Mouse (Mus musculus) cerebral cortex, adult 2 months (tissue): ENCODE measurements around the gene Ntf5.

Experiments used
- WGBS: fragments of 180-500 bp; shearing (Covaris S2); methylation state at CpG from one replicate; pipeline ENCODE4 v1.1.7; 2018; 5-methylcytosine and 5-hydroxymethylcytosine counted together

Ntf5 gene

DNA sequence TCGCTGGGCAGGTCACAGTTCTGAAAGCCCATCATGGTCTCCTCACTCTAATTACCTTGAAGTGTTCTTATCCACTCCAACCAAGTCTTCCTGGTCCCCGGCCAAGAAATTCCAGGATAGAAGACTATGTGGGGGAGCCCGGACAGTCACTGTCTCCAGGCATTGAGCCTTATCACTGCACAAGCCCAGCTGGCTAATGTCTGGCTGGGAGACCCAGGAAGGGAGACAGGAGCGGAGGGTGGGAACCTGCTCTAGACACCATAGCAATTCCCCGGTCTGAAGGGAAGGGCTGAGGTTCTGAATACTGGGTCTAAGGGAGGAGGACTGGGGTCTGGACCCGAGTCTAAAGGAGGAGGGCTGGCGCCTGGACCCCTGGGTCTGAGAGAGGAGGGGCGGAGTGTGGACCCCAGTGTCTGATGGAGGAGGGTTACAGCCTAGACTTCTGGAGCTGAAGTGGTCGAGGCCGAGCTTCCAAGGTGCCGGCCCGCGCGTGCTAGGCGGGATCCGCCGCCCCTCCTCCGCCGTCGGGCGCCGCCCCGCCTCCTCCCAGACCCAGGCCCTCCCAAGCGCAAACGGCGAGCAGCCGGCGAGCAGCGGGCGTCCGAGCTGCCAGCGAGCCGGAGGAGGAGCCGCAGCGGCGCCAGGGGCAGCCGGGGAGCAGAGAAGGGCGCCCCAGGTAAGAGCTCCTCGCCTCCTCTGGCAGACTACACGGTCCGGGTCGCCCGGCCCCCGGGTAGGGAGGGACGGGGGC is at the start of gene Ntf5:
Ntf5 (plus strand) TSS at position 583 of the 751 bp plus-strand sequence.
- 5% methylated on average over 45 of the region's 45 CpGs for WGBS

- WGBS: 77% methylated on average over 2 of the region's 2 CpGs
Observed at GRCm38 (mm10) chr7:45363983-45364382, 49.5 kb upstream of the Ntf5 start.

- WGBS: 3% methylated on average over 35 of the region's 35 CpGs
Observed at GRCm38 (mm10) chr7:45365742-45366651, 47.5 kb upstream of the Ntf5 start.

DNA sequence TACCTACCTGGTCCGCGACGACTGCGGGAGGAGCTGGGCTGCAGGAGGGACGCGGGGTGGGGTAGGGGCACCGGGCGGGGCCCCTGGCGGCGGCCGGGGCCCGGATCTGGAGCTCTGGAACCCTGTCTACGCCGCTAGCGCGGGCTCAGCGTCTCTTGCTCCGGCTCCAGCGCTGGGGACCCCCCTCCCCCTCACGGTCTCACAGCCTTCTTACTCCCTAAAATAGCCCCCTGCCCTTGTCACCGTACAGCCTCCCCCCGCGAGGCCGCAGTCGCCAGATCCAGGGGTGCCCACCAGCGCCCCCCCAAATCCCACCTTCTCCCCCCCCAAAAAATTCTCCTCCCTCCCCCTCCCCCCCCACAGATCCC is 46.9 kb upstream of the Ntf5 start, which contains the start of gene Ppfia3:
Ppfia3 (minus strand) TSS at position 368 of the 368 bp plus-strand sequence.
- 1% methylated on average over 25 of the region's 26 CpGs for WGBS

- WGBS: under 1% methylated on average over 70 of the region's 70 CpGs
Observed at GRCm38 (mm10) chr7:45367020-45367880, 46.2 kb upstream of the Ntf5 start.

DNA sequence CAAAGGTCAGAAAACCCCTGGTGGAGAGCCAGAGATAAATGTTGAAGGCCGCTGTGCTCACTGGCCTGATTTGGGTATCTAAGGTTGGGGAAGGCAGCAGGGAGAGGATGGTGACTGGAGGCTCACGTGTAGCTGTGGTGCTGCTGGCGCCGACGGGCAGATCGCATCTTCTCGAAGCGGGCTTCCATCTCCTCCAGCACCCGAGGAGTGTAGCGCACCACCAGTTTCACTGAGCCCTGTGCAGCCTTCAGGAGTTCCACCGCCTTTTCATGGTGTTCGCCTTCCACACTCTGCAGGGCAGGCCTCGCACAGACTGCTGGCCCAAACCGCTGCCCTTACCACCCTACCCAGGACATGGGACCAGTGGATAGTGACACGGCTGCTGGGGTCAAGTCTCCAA is 45.3 kb upstream of the Ntf5 start:
- 47% methylated on average over 15 of the region's 15 CpGs for WGBS

DNA sequence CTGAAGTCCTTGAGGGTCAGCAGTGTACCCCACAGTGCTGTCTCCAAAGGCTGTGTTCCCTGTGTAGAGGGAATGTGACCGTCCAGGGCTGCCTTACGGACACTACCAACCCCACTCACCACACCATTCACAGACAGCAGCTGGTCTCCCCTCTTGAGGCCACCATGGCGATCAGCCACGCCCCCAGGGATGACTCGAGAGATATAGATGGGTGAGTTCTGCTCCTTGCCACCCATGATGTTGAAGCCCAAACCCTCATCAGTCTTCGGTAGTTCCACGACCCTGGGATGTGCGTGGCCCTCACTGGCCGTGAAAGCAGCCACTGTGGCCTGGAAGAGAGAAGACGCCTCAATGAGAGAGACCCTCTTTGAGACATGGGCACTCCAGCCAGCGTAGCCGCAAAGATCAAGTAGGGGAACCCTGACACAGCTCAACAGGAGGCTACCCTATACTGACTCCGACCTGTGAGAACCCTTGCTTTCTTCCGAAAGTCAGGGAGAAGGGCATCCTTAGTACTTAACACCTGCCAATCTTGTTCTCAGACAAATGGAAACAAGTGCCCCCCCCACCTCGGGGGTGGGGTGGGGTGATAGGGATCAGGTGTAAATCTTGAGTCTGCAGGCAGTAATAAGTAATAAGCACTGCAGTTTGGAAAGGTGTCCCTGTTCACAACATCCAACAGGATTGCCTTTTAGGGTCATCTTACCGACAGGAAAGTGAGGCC is 44.3 kb upstream of the Ntf5 start:
- 59% methylated on average over 16 of the region's 16 CpGs for WGBS

- 4% methylated on average over 51 of the region's 52 CpGs for WGBS
Observed at GRCm38 (mm10) chr7:45369836-45370474, 43.5 kb upstream of the Ntf5 start.

DNA sequence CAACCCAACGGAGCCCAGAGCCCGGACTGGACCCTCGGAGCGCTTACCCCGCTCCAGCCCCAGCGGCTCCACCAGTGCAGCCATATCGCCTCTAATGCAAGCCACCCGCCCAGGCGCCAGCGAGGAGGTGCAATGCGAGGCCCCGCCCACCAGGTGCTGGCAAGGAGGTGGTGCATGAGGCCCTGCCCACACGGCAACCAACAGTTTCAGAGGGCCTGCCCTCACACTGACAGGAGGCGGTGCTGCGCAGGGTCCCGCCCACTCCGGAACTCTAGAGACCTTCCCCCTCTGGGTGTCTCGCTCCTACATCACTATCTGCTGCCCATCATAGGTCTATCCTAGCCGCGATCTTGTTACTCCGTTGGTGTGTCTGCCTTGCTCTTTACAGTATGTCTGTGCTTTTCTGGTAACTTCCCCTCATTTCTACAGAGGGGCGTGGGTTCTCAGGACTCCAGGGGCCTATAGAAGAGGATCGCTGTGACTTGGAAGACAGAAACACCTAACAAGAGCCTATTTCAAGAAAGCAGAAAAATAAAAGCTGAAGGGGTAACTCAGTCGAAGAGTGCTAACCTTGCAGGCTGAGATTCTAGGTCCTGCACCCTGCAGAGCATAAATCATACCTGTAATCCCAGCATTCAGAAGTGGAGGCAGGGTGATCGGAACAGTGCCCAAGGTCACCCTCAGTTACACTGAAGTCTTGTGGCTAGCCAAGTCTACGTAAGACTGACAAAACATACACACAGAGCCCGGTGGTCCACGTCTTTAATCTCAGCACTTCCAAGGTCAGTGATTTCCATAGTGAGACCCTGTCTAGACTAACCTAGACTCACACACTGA is 42.8 kb upstream of the Ntf5 start, which contains the start of gene Lin7b:
Lin7b (minus strand) TSS at position 109 of the 837 bp plus-strand sequence.
- 10% methylated on average over 28 of the region's 28 CpGs for WGBS

DNA sequence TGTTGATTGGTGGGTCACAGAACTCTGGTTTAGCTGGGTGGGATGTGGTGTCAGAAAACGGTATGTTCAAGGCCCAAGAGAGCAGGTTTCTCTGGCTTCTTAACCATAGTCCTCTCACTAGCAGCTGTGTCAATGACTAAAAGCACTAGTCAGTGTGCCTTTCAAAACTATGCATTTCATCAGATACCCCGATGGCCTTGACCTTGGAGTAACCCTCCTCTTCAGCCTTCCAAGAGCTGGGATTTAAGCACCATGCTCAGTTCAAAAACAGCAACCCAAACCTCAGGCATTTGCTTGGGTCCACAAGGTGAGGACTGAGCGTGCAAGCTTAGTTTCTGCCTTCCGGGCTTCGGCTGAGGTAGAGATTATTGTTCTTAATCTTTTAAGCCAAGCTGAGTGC is 41.1 kb upstream of the Ntf5 start:
- 81% methylated on average over 5 of the region's 5 CpGs for WGBS

DNA sequence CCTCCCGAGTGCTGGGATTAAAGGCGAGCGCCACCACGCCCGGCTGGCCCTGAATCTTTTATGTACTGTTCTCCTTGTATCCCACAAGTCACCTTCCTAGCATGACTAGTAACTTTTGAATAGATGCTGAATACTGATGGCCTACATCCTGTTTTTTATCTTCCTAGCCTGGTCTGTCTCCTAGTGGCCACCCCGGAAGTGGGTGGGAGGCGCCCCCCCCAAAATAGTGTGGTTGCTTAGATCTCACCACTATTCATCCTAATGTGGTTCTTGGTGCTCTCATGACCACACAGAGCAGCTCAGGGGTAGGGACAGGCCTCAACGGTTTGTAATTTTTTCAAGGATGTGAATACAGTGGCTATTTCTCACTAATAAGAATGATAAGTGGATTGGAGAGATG is 38.9 kb upstream of the Ntf5 start:
- 89% methylated on average over 8 of the region's 8 CpGs for WGBS

- 39% methylated on average over 1 of the region's 1 CpGs for WGBS
Observed at GRCm38 (mm10) chr7:45376057-45376456, 37.4 kb upstream of the Ntf5 start.

- 92% methylated on average over 3 of the region's 3 CpGs for WGBS
Observed at GRCm38 (mm10) chr7:45386077-45386476, 27.4 kb upstream of the Ntf5 start.

- WGBS: under 1% methylated on average over 19 of the region's 20 CpGs
Observed at GRCm38 (mm10) chr7:45395129-45395541, 18.4 kb upstream of the Ntf5 start.

DNA sequence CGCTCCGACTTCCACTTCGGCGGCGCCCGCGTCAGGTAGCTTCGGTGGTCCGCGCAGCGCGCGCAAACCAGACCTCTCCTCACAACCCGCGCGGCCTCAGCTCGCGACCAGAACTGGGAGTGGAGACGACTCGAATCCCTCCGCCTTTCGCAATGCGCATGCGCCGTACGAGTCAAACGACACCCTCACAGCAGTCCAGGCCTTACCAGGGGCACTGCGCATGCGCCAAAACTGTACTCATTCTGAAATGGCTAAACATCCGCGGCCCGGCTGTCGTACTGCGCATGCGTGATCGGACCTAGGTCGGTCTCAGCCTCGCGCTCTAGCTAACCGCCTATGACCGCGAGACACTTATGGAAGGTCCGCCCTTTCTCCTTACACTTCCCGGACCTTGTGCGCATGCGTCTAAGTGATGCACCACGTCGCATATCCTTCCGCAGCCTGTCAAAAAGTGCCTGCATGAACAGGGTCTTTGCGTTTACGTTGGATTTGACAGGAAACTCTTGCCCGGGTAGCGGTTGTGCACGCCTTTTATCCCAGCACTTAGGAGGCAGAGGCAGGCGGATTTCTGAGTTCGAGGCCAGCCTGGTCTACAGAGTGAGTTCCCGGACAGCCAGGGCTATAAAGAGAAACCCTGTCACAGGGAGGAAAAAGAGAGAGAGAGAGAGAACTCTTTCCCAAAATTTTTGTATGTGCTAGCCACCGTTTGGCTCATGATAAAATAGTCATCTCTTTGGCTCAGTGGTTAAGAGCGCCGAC is 17.7 kb upstream of the Ntf5 start, which contains the start of gene Snrnp70:
Snrnp70 (minus strand) TSS at position 165 of the 759 bp plus-strand sequence.
- WGBS: under 1% methylated on average over 60 of the region's 60 CpGs

DNA sequence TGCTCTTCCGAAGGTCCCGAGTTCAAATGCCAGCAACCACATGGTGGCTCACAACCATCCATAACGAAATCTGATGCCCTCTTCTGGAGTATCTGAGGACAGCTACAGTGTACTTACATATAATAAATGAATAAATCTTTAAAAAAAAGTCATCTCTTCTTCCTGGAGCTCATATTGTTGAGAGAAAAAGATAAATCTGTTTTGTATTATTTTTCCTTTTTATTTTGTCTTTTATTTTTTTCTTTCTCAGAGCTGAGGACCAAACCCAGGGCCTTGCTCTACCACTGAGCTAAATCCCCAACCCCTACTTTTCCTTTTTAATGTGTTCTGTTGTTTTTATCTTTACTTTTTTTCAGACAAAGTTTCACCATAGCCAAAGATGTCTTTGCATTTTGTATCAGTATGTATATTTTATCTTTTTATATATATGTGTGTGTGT is 17.1 kb upstream of the Ntf5 start:
- WGBS: 4% methylated on average over 3 of the region's 3 CpGs

DNA sequence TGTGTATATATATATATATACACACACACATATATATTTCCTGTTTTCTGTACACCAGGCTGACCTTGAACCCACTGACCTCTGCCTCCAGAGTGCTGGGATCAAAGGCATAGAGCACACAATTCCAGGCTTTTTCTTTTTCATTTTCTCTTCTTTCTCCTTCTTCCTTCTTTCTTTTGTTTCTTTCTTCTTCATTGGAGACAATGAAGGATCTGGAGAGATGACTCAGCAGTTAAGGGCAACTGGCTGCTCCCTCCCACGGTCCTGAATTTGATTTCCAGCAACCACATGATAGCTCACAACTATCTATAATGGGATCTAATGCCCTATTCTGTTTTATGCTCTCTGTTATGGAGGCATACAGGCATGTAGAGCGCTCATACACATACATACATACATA is 16.7 kb upstream of the Ntf5 start:
- 71% methylated on average over 2 of the region's 2 CpGs for WGBS

- 67% methylated on average over 10 of the region's 10 CpGs for WGBS
Observed at GRCm38 (mm10) chr7:45401521-45402085, 11.9 kb upstream of the Ntf5 start.
